Mouse (Mus musculus): ENCODE results near the gene Thbs3.

DNA sequence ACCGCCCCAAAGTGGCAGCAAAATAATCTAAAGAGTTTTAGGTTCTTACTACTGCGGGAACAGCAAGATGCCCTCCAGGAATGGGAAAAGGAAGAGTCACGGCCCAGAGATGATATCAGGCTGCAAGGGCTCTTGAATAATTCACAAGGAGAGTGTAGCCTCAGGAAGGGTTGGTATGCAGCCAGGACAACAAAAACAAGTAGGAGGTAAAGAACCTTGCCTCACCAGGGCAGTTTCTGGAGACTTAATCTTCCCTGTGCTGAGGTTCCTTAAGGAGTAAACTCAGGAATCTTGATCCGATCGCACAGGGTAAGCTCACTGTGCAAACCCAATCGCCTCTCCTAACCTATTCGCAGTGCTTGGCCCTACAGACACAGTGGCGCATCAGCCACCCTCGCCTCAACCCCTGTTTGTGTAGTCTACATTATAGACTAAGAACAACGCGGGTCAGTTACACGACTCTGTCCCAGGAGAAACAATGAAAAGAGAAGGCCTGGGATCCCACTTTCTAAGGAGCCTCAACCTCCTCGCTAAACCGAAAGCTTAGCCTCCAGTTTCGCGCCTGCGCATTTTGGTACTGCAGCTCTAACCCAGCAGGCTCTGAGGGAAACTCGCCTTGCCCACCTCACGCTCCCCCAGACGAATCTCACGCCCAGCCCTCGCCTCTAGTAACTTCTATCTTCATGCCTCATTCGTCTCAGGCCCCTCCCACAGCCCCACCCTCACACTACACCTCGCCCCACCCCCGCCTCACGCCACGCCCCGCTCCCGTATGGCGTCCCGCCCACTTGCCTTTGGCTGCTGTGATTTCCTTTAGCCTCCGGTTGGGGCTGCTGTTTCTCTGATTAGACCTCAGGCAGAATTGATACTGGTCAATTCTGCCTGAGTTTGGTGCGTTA, 18.8 kb upstream of the Thbs3 start:
- TF ChIP-seq CTCF (IDR thresholded peaks at IDR 0.05; ENCODE audit: low read depth, low read length) (no peak), POLR2A (IDR thresholded peaks at IDR 0.05; ENCODE audit: borderline replicate concordance, low read depth, low read length) (0 out of 2 replicates have a peak, but pooled peaks have one; percentile 72)

All from bone marrow macrophage, adult 2 months (primary cell).